Comparison of ENCODE assay signal across 18 mouse cellular contexts in genomic region chr13:52459982-52460381, GRCm38 (mm10).
A peak's percentile ranks its signal among the peaks of the same experiment; 100 is the strongest.
DNase-seq lines count a peak whose midpoint lies in the region; ATAC-seq and TF ChIP-seq lines count a peak whose summit lies in the region.
"Had no signal": no experiment of that assay in that cellular context is flagged by ENCODE, and none has a peak within 500 bp of the region (broad histone marks: within the 10 kb centered on the region; RNA-seq: fewer than 3 reads in every experiment).

No protein-coding gene starts in this region.

- no peak for TF ChIP-seq CTCF in lung, adult 2 months (IDR thresholded peaks at IDR 0.05; ENCODE audit: insufficient read depth, low read length)

- H3K27me3 ChIP-seq in hindbrain, embryonic 12.5 days = no peaks in the 10 kb centered on the region; the same call in 1 of the 2 replicates
- no peaks in the 10 kb centered on the region for H3K27me3 ChIP-seq in hindbrain, embryonic 10.5 days (ENCODE audit: insufficient read depth, poor library complexity, severe bottlenecking)
- peaks cover 6% of the 10 kb centered on the region; the same call in 1 of the 2 replicates for H3K27me3 ChIP-seq in forebrain, embryonic 12.5 days
- H3K27me3 ChIP-seq: embryonic facial prominence, embryonic 13.5 days; forebrain, embryonic 13.5 days; heart, embryonic 13.5 days; hindbrain, embryonic 13.5 days had no signal

- H3K4me3 ChIP-seq in hindbrain, embryonic 12.5 days = no peak overlapping the region
- H3K4me3 ChIP-seq in hindbrain, embryonic 10.5 days = no peak overlapping the region
- no peak overlapping the region for H3K4me3 ChIP-seq in forebrain, embryonic 12.5 days (replicated peaks)
- no peak overlapping the region for H3K4me3 ChIP-seq in lung, adult 2 months (replicated peaks; ENCODE audit: extremely low read depth, low read depth, low read length)
- H3K4me3 ChIP-seq: embryonic facial prominence, embryonic 13.5 days; forebrain, embryonic 13.5 days; heart, embryonic 13.5 days; hindbrain, embryonic 13.5 days had no signal

- no peaks in the 10 kb centered on the region for H3K9me3 ChIP-seq in hindbrain, embryonic 12.5 days (replicated peaks)
- no peaks in the 10 kb centered on the region for H3K9me3 ChIP-seq in hindbrain, embryonic 10.5 days
- no peaks in the 10 kb centered on the region for H3K9me3 ChIP-seq in forebrain, embryonic 12.5 days
- H3K9me3 ChIP-seq: embryonic facial prominence, embryonic 13.5 days; forebrain, embryonic 13.5 days; hindbrain, embryonic 13.5 days had no signal

- no peak for TF ChIP-seq POLR2A in lung, adult 2 months (IDR thresholded peaks at IDR 0.05; ENCODE audit: borderline replicate concordance, extremely low read depth, low read depth, low read length)

- no peak for DNase-seq in hindbrain, embryonic 10.5 days (ENCODE audit: low spot score)
- peak; percentile 66 for DNase-seq in cerebellum, adult 9-11 months
- DNase-seq in cerebellum, postnatal 25 days = peak; percentile 50 to 57
- no peak for DNase-seq in MN1 (ENCODE audit: low spot score)
- no peak for DNase-seq in lung, adult 2 months
- DNase-seq: adrenal gland, postnatal 14 days; forebrain, postnatal 0 days; gastrocnemius, postnatal 25 days; heart, postnatal 36 days; kidney, adult 11 months; kidney, adult 9 months had no signal

- no peak overlapping the region for H3K4me2 ChIP-seq in hindbrain, embryonic 12.5 days (replicated peaks)
- no peak overlapping the region for H3K4me2 ChIP-seq in forebrain, embryonic 12.5 days
- H3K4me2 ChIP-seq: embryonic facial prominence, embryonic 13.5 days; forebrain, embryonic 13.5 days; heart, embryonic 13.5 days; hindbrain, embryonic 13.5 days had no signal

- peak overlapping the region; percentile 17; the same call in 1 of the 2 replicates for H3K27ac ChIP-seq in hindbrain, embryonic 12.5 days
- H3K27ac ChIP-seq in hindbrain, embryonic 10.5 days = no peak overlapping the region
- no peak overlapping the region for H3K27ac ChIP-seq in forebrain, embryonic 12.5 days
- H3K27ac ChIP-seq: embryonic facial prominence, embryonic 13.5 days; forebrain, embryonic 13.5 days; heart, embryonic 13.5 days; hindbrain, embryonic 13.5 days; hindbrain, postnatal 0 days had no signal

- WGBS in hindbrain, embryonic 12.5 days = 61% methylated on average over 7 of the region's 7 CpGs
- 77% methylated on average over 7 of the region's 7 CpGs for WGBS in hindbrain, embryonic 10.5 days
- 71% methylated on average over 7 of the region's 7 CpGs for WGBS in forebrain, embryonic 12.5 days
- WGBS in lung, adult 2 months = 59% methylated on average over 7 of the region's 7 CpGs

- H3K36me3 ChIP-seq in hindbrain, embryonic 12.5 days = no peaks in the 10 kb centered on the region
- no peaks in the 10 kb centered on the region for H3K36me3 ChIP-seq in hindbrain, embryonic 10.5 days
- H3K36me3 ChIP-seq in forebrain, embryonic 12.5 days (replicated peaks) = no peaks in the 10 kb centered on the region
- H3K36me3 ChIP-seq: embryonic facial prominence, embryonic 13.5 days; heart, embryonic 13.5 days; hindbrain, embryonic 13.5 days had no signal

- no peak for ATAC-seq in hindbrain, embryonic 12.5 days (ENCODE audit: low FRiP score)
- ATAC-seq in forebrain, embryonic 12.5 days (ENCODE audit: low FRiP score) = no peak
- ATAC-seq: forebrain, embryonic 13.5 days; forebrain, postnatal 0 days; hindbrain, postnatal 0 days had no signal

- H3K4me1 ChIP-seq in hindbrain, embryonic 12.5 days = peaks cover 7% of the 10 kb centered on the region; the same call in 1 of the 2 replicates
- H3K4me1 ChIP-seq in hindbrain, embryonic 10.5 days (replicated peaks) = 0 out of 2 replicates have a peak, but pooled peaks cover 3% of the 10 kb centered on the region
- peaks cover 6% of the 10 kb centered on the region for H3K4me1 ChIP-seq in forebrain, embryonic 12.5 days
- H3K4me1 ChIP-seq in lung, adult 2 months (ENCODE audit: control insufficient read depth, insufficient read depth, low read length) = no peaks in the 10 kb centered on the region

- no peak overlapping the region for H3K9ac ChIP-seq in hindbrain, embryonic 12.5 days
- H3K9ac ChIP-seq in forebrain, embryonic 12.5 days = no peak overlapping the region
- H3K9ac ChIP-seq: embryonic facial prominence, embryonic 13.5 days; forebrain, embryonic 13.5 days; forebrain, postnatal 0 days; heart, embryonic 13.5 days; hindbrain, embryonic 13.5 days had no signal

Comparison
In these comparisons a context has a peak if more than half of its experiments do, and no peak if none do; other contexts are left out.
1. DNase-seq: peak in cerebellum, adult 9-11 months (single experiment) and cerebellum, postnatal 25 days (2 of 2); none in hindbrain, embryonic 10.5 days (single experiment), MN1 (single experiment) and lung, adult 2 months (single experiment).